Mouse (Mus musculus): ENCODE results near the gene Gm4756. TPM values are rescaled to one million over a fixed set of nuclear protein-coding genes. Genes with fewer than 3 reads are reported as not detected.

The Gm4756 gene
- total RNA-seq, 4 experiments from 2014 or later, result not detected

Other genes with a start within 250 kb of the Gm4756 start
- gene Rtn1, start 240.6 kb downstream of the Gm4756 start, total RNA-seq (2022), result 1,000 to 10,000 TPM; 1,330 to 1,358 (median 1,352) TPM
- gene Lrrc9, start 207.8 kb downstream of the Gm4756 start, total RNA-seq (2022), result 1 to 10 TPM; 4.0 to 5.7 (median 4.3) TPM
- gene Pcnx4, start 113.3 kb downstream of the Gm4756 start, total RNA-seq (2022), result 10 to 100 TPM; 30.6 to 37.6 (median 33.8) TPM
- gene Dhrs7, start 15.2 kb upstream of the Gm4756 start, total RNA-seq (2022), result 10 to 100 TPM; 51.7 to 53.6 (median 53.1) TPM
- 100 to 1,000 TPM; 302 to 338 (median 333) TPM for gene Ppm1a, start 107.8 kb upstream of the Gm4756 start, total RNA-seq (2022)

Data from left cerebral cortex, adult 8-10 months (tissue).